Mouse (Mus musculus) thymus, postnatal 25 days (tissue): ENCODE measurements around the gene Pter.

ENCODE experiments used
- DNase-seq: peaks from one replicate; pipeline ENCODE4 v3.0.0; 2022

The Pter gene

GRCm38 (mm10) chr2:13009261-13009972 lies 85.6 kb downstream of the Pter start:
- DNase-seq: no peak

GRCm38 (mm10) chr2:13010030-13010459 lies 86.2 kb downstream of the Pter start:
- peak; percentile 71 for DNase-seq

GRCm38 (mm10) chr2:13010460-13011341 lies 86.9 kb downstream of the Pter start:
- DNase-seq: peak; percentile 45

GRCm38 (mm10) chr2:13011472-13011871 lies 87.6 kb downstream of the Pter start, which contains the start of gene C1ql3:
C1ql3 (minus strand) TSS chr2:13011806.
- DNase-seq: peak; percentile 26

GRCm38 (mm10) chr2:13011973-13012372 lies 88.1 kb downstream of the Pter start:
- no peak for DNase-seq

- DNase-seq: no peak
These were observed 94.5 kb downstream of the Pter start for GRCm38 (mm10) chr2:13018382-13018781.

GRCm38 (mm10) chr2:13018861-13019260 lies 95.0 kb downstream of the Pter start:
- DNase-seq: no peak

- DNase-seq: no peak
These were observed 114.9 kb downstream of the Pter start for GRCm38 (mm10) chr2:13038772-13039171.

- no peak for DNase-seq
These were observed 115.9 kb downstream of the Pter start for GRCm38 (mm10) chr2:13039785-13040184.

GRCm38 (mm10) chr2:13044555-13044954 lies 120.7 kb downstream of the Pter start:
- no peak for DNase-seq

- DNase-seq: no peak
These were observed 124.8 kb downstream of the Pter start for GRCm38 (mm10) chr2:13048649-13049048.
